Mouse (Mus musculus) MEL (cell line): ENCODE measurements at regions not wholly inside any gene's neighbourhood (a gene's known extent, or its start where the extent isn't known, plus 50 kb on each side); places are given as distances from the start of the nearest gene placed in this dataset.

Source experiments
- DNase-seq: peaks from one replicate; pipeline ENCODE4 v3.0.0; 2011; ENCODE audit warnings: low read depth, low spot score
- H3K27ac ChIP-seq: 2 replicates; pipeline ENCODE4 v1.5.1; 2012; ENCODE audit warnings: low read depth, mild to moderate bottlenecking, control low read depth, low read length, moderate library complexity; ENCODE audit not compliant: control insufficient read depth
- H3K27me3 ChIP-seq, 2 experiments: fragments of 150-350 bp in 1 of 2; sonication (generic) in 1 of 2; 2 replicates each; pipeline ENCODE4 v1.6.1; 2012; ENCODE audit warnings: low read length in 2 of 2, mild to moderate bottlenecking in 2 of 2, improper control_type of control experiment in 1 of 2, moderate library complexity in 1 of 2; ENCODE audit not compliant: insufficient read depth in 2 of 2, control insufficient read depth in 1 of 2
- H3K36me3 ChIP-seq, 2 experiments: 2 replicates each; pipeline ENCODE4 v1.6.1; 2012 to 2014; ENCODE audit warnings: low read length in 2 of 2, improper control_type of control experiment in 1 of 2, inconsistent platforms in 1 of 2, mild to moderate bottlenecking in 1 of 2; ENCODE audit not compliant: insufficient read depth in 2 of 2, control insufficient read depth in 1 of 2
- H3K4me1 ChIP-seq, 2 experiments: fragments of 150-350 bp in 1 of 2; sonication (generic) in 1 of 2; 2 replicates each; pipeline ENCODE4 v1.6.1; 2012; ENCODE audit warnings: low read length in 2 of 2, improper control_type of control experiment in 1 of 2, mild to moderate bottlenecking in 1 of 2; ENCODE audit not compliant: insufficient read depth in 2 of 2, control insufficient read depth in 1 of 2
- H3K4me3 ChIP-seq, 2 experiments: fragments of 150-350 bp in 1 of 2; sonication (generic) in 1 of 2; 2 replicates each; pipeline ENCODE4 v1.5.1; 2012; ENCODE audit warnings: low read depth in 2 of 2, low read length in 2 of 2, mild to moderate bottlenecking in 2 of 2, moderate library complexity in 2 of 2, control low read depth in 1 of 2, improper control_type of control experiment in 1 of 2; ENCODE audit not compliant: control insufficient read depth in 1 of 2, insufficient read depth in 1 of 2
- H3K79me2 ChIP-seq: 2 replicates; pipeline ENCODE4 v1.6.1; 2012; ENCODE audit warnings: mild to moderate bottlenecking, low read length, moderate library complexity; ENCODE audit not compliant: control insufficient read depth, poor library complexity, insufficient read depth
- H3K9ac ChIP-seq: 2 replicates; pipeline ENCODE4 v1.6.1; 2012; ENCODE audit warnings: low read depth, mild to moderate bottlenecking, control low read depth, low read length, moderate library complexity; ENCODE audit not compliant: control insufficient read depth, poor library complexity, severe bottlenecking
- H3K9me3 ChIP-seq: fragments of 150-350 bp; sonication (generic); replicated peaks from 2 replicates; pipeline ENCODE4 v1.6.1; 2012; ENCODE audit warnings: mild to moderate bottlenecking, low read length, improper control_type of control experiment, moderate library complexity; ENCODE audit not compliant: insufficient read depth
- BHLHE40 ChIP-seq: IDR thresholded peaks from 2 replicates; pipeline ENCODE4 v1.6.1; 2012; ENCODE audit warnings: low read depth, mild to moderate bottlenecking, inconsistent platforms, low read length, improper control_type of control experiment, borderline replicate concordance
- CHD1 ChIP-seq: IDR thresholded peaks from 2 replicates; pipeline ENCODE4 v1.6.1; 2012; ENCODE audit warnings: low read depth, mild to moderate bottlenecking, inconsistent platforms, low read length, improper control_type of control experiment
- CHD2 ChIP-seq: IDR thresholded peaks from 2 replicates; pipeline ENCODE4 v1.6.1; 2011; ENCODE audit warnings: low read length, improper control_type of control experiment
- CTCF ChIP-seq, 3 experiments: IDR thresholded peaks in 2 of 3; conservative IDR thresholded peaks in 1 of 3; 2 replicates each; pipeline ENCODE4 v1.5.1; 2011 to 2012; ENCODE audit warnings: low read length in 3 of 3, low read depth in 2 of 3, mild to moderate bottlenecking in 2 of 3, improper control_type of control experiment in 1 of 3, inconsistent platforms in 1 of 3, mixed read lengths in 1 of 3, moderate library complexity in 1 of 3; ENCODE audit not compliant: control insufficient read depth in 1 of 3, insufficient read depth in 1 of 3, poor library complexity in 1 of 3, severe bottlenecking in 1 of 3
- E2F4 ChIP-seq: IDR thresholded peaks from 2 replicates; pipeline ENCODE4 v1.6.1; 2011; ENCODE audit warnings: low read depth, low read length, improper control_type of control experiment, borderline replicate concordance
- ELF1 ChIP-seq: IDR thresholded peaks from 2 replicates; pipeline ENCODE4 v1.6.1; 2014; ENCODE audit warnings: low read depth, mild to moderate bottlenecking, inconsistent platforms, low read length, improper control_type of control experiment, moderate library complexity
- EP300 ChIP-seq, 2 experiments: IDR thresholded peaks; 2 replicates each; pipeline ENCODE4 v1.6.1; 2011; ENCODE audit warnings: improper control_type of control experiment in 2 of 2, low read length in 2 of 2, low read depth in 1 of 2, mild to moderate bottlenecking in 1 of 2
- HCFC1 ChIP-seq: IDR thresholded peaks from 2 replicates; pipeline ENCODE4 v1.6.1; 2012; ENCODE audit warnings: low read depth, mild to moderate bottlenecking, inconsistent platforms, low read length, improper control_type of control experiment, moderate library complexity
- MAFK ChIP-seq: IDR thresholded peaks from 2 replicates; pipeline ENCODE4 v1.6.1; 2011; ENCODE audit warnings: low read depth, mild to moderate bottlenecking, low read length, improper control_type of control experiment, borderline replicate concordance
- MAX ChIP-seq: IDR thresholded peaks from 2 replicates; pipeline ENCODE4 v1.6.1; 2011; ENCODE audit warnings: low read length, improper control_type of control experiment
- MAZ ChIP-seq: IDR thresholded peaks from 2 replicates; pipeline ENCODE4 v1.6.1; 2012; ENCODE audit warnings: low read depth, mild to moderate bottlenecking, inconsistent platforms, low read length, improper control_type of control experiment
- MEF2A ChIP-seq: IDR thresholded peaks from 2 replicates; pipeline ENCODE4 v1.6.1; 2014; ENCODE audit warnings: low read depth, mild to moderate bottlenecking, inconsistent platforms, low read length, improper control_type of control experiment; ENCODE audit not compliant: poor library complexity, insufficient replicate concordance, severe bottlenecking; ENCODE audit errors: extremely low read depth
- MXI1 ChIP-seq: IDR thresholded peaks from 2 replicates; pipeline ENCODE4 v1.6.1; 2011; ENCODE audit warnings: mild to moderate bottlenecking, low read depth, low read length, improper control_type of control experiment
- MYC ChIP-seq: IDR thresholded peaks from 2 replicates; pipeline ENCODE4 v1.6.1; 2011; ENCODE audit warnings: low read depth, mild to moderate bottlenecking, low read length, improper control_type of control experiment, moderate library complexity
- NELFE ChIP-seq: IDR thresholded peaks from 2 replicates; pipeline ENCODE4 v1.6.1; 2011; ENCODE audit warnings: low read depth, low read length, improper control_type of control experiment
- POLR2A ChIP-seq, 2 experiments: IDR thresholded peaks; 2 replicates each; pipeline ENCODE4 v1.6.1; 2011 to 2012; ENCODE audit warnings: low read length in 2 of 2, mild to moderate bottlenecking in 2 of 2, control low read depth in 1 of 2, improper control_type of control experiment in 1 of 2, low read depth in 1 of 2, moderate library complexity in 1 of 2; ENCODE audit not compliant: control insufficient read depth in 1 of 2, insufficient read depth in 1 of 2, poor library complexity in 1 of 2
- RAD21 ChIP-seq: IDR thresholded peaks from 2 replicates; pipeline ENCODE4 v1.6.1; 2011; ENCODE audit warnings: mild to moderate bottlenecking, low read depth, low read length, improper control_type of control experiment
- SMC3 ChIP-seq: IDR thresholded peaks from 2 replicates; pipeline ENCODE4 v1.6.1; 2011; ENCODE audit warnings: low read depth, low read length, improper control_type of control experiment
- TAL1 ChIP-seq: IDR thresholded peaks from 2 replicates; pipeline ENCODE4 v1.6.1; 2012; ENCODE audit warnings: mild to moderate bottlenecking, inconsistent platforms, low read length, moderate library complexity, mixed read lengths
- TBP ChIP-seq: IDR thresholded peaks from 2 replicates; pipeline ENCODE4 v1.8.0; 2011; ENCODE audit warnings: low read depth, low read length, improper control_type of control experiment
- USF1 ChIP-seq: IDR thresholded peaks from 2 replicates; pipeline ENCODE4 v1.6.1; 2014; ENCODE audit warnings: low read depth, mild to moderate bottlenecking, inconsistent platforms, low read length, improper control_type of control experiment, moderate library complexity
- USF2 ChIP-seq, 2 experiments: IDR thresholded peaks; 2 replicates each; pipeline ENCODE4 v1.6.1; 2011 to 2012; ENCODE audit warnings: improper control_type of control experiment in 2 of 2, low read length in 2 of 2, borderline replicate concordance in 1 of 2, inconsistent platforms in 1 of 2, low read depth in 1 of 2, mild to moderate bottlenecking in 1 of 2; ENCODE audit not compliant: insufficient read depth in 1 of 2
- ZKSCAN1 ChIP-seq: IDR thresholded peaks from 2 replicates; pipeline ENCODE4 v1.6.1; 2012; ENCODE audit warnings: low read depth, mild to moderate bottlenecking, inconsistent platforms, low read length, improper control_type of control experiment, moderate library complexity
- ZNF384 ChIP-seq: IDR thresholded peaks from 2 replicates; pipeline ENCODE4 v1.6.1; 2012; ENCODE audit warnings: low read depth, mild to moderate bottlenecking, inconsistent platforms, low read length, improper control_type of control experiment

DNA sequence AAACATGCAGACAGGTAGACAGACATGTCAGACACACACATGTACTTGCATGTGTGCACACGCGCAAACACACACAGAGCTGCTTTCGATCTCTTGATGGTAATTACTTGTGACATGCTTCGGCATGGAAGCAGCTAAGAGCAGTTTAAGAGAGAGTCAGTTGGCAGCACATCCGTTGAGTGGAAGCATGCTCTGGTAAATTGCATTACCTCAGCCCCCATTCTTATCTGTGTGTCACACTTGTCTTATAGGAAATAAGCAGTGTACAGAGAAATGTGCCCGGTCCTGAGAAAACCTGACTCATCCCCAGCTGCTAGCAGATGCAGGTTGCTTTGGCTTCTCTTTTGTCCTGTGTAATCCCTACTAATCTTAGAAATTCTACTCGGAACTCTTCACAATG lies 80.0 kb upstream of the Tmem150c start (continued):
- 0 out of 2 replicates have a peak, but pooled peaks have one; percentile 43 for TF ChIP-seq MAZ
- no peak for TF ChIP-seq CHD2
- TF ChIP-seq ZKSCAN1 = no peak
- TF ChIP-seq ZNF384 = no peak
- TF ChIP-seq ELF1 = no peak
- TF ChIP-seq RAD21 = no peak
- TF ChIP-seq MAFK = 0 out of 2 replicates have a peak, but pooled peaks have one; percentile 68
- no peak for TF ChIP-seq NELFE
- TF ChIP-seq HCFC1 = no peak
- TF ChIP-seq MAX = peak; percentile 83
- TF ChIP-seq TAL1 = peak; percentile 88
- peak; percentile 93 for TF ChIP-seq BHLHE40

DNA sequence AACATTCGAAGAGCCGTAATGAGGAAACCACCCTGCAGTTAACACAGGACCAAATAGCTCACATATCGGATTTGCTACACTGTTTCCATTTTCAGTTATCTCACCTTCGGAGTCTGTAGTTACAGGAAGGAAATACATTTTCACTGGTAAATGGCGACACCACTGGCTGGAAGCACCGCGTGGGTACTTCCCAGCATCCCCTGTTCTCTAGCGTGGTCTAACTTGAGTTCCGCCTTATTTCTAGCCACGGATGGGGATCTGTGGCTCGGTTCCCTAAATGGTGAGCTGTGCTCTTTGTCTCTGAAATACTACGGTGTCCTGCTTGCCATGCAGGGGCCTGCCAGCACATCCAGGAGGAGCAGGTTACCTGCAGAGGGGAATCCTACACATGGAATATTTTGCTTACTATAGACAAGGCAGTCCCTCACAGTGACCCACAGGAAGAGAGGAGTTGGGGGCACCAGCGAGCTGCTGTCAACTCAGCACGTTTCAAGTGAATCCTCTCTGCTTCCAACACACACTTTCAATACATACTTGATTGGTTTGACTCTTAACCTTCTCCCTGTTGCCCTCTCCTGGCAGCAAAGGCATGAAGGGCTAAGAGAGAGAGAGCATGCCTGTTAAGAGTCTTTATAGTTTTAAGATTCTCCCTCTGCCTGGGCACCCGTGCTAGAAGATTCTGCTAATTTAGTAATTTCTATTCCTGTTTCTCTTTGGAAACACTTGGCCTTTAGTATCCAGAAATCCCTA lies 78.9 kb upstream of the Tmem150c start:
- Histone ChIP-seq H3K9ac (peak overlapping the region; percentile 44), H3K79me2 (no peaks in the 10 kb centered on the region), H3K27me3 (no peaks in the 10 kb centered on the region), H3K27ac (peak overlapping the region; percentile 77), H3K4me1 (peaks cover 8 to 18% of the 10 kb centered on the region in 2 experiments), H3K9me3 (no peaks in the 10 kb centered on the region), H3K36me3 (peaks cover 0 to 16% of the 10 kb centered on the region in 2 experiments; a peak in 2 of 4 replicates), H3K4me3 (peak overlapping the region; percentile 59 to 87)
- TF ChIP-seq USF2 (IDR thresholded peaks at IDR 0.05; ENCODE audit: borderline replicate concordance in 1 of 2, insufficient read depth in 1 of 2, low read depth in 1 of 2, low read length in 2 of 2) = no peak
- no peak for TF ChIP-seq MEF2A
- TF ChIP-seq RAD21 = peak; percentile 6; the same call in 1 of the 2 replicates
- 0 out of 2 replicates have a peak, but pooled peaks have one; percentile 38 for TF ChIP-seq TBP
- no peak for TF ChIP-seq ELF1
- peak; percentile 39 to 55; a peak in 3 of 4 replicates for TF ChIP-seq POLR2A (IDR thresholded peaks at IDR 0.05; ENCODE audit: control insufficient read depth in 1 of 2, insufficient read depth in 1 of 2, low read depth in 1 of 2, low read length in 2 of 2, poor library complexity in 1 of 2)
- peak; percentile 57; the same call in 1 of the 2 replicates for TF ChIP-seq MAX
- no peak for TF ChIP-seq ZKSCAN1
- TF ChIP-seq EP300 (IDR thresholded peaks at IDR 0.05; ENCODE audit: low read depth in 1 of 2, low read length in 2 of 2) = 0 out of 4 replicates have a peak, but pooled peaks of 1 of the 2 experiments have one; percentile 28
- TF ChIP-seq SMC3 = peak; percentile 35
- TF ChIP-seq BHLHE40 = no peak
- no peak for TF ChIP-seq USF1
- TF ChIP-seq MYC = peak; percentile 86
- TF ChIP-seq HCFC1 = peak; percentile 44; the same call in 1 of the 2 replicates
- no peak for TF ChIP-seq E2F4
- TF ChIP-seq NELFE = peak; percentile 5; the same call in 1 of the 2 replicates
- no peak for TF ChIP-seq MAZ
- TF ChIP-seq TAL1 = no peak
- peak in 1 of 3 experiments; percentile 35; a peak in 1 of 6 replicates for TF ChIP-seq CTCF (IDR thresholded peaks at IDR 0.05 in 2 of 3, conservative IDR thresholded peaks at IDR 0.05 in 1 of 3; ENCODE audit: control insufficient read depth in 1 of 3, insufficient read depth in 1 of 3, low read depth in 2 of 3, low read length in 3 of 3, poor library complexity in 1 of 3, severe bottlenecking in 1 of 3)
- peak; percentile 41; the same call in 1 of the 2 replicates for TF ChIP-seq MXI1
- no peak for TF ChIP-seq CHD1
- DNase-seq = peak; percentile 75
